ENCODE assay signal across 19 mouse cellular contexts in the genomic region with DNA sequence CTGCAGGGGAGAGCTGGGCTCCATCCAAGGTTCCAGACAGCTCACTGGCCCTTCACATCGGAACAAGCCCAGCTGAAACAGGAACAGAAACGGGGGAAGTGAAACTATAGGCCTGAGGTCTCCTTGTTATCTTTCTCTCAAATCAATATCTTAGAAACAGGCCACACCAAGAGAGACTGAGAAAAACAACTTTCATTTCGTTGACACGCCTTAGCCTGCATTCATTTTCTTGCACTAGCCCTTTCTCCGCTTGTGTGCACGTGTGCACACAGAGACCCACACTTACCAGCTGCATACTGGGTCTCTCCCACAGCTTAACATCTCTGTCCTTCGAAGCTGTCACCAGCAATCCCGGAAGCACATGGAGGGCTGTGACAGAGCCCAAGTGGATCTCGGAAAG. TPM values are rescaled to one million over a fixed set of nuclear protein-coding genes. Genes with fewer than 3 reads are reported as not detected.
DNase-seq lines count a peak whose midpoint lies in the region; ATAC-seq lines count a peak whose summit lies in the region.
"Had no signal": no experiment of that assay in that cellular context is flagged by ENCODE, and none has a peak within 500 bp of the region (broad histone marks: within the 10 kb centered on the region; RNA-seq: fewer than 3 reads in every experiment).

No protein-coding gene starts in this region.

- 0 out of 2 replicates have a peak overlapping the region, but pooled peaks have one; percentile 41 for H3K27ac ChIP-seq in liver, embryonic 15.5 days (replicated peaks)
- no peak overlapping the region for H3K27ac ChIP-seq in liver, embryonic 12.5 days
- H3K27ac ChIP-seq: heart, adult 2 months; hindbrain, postnatal 0 days; kidney, embryonic 15.5 days had no signal

- no peak for ATAC-seq in liver, embryonic 15.5 days (ENCODE audit: insufficient read depth)
- ATAC-seq in liver, embryonic 12.5 days: no peak
- ATAC-seq in common myeloid progenitor, adult 5-6 weeks (replicated peaks; ENCODE audit: low read depth, poor library complexity, severe bottlenecking): peak; percentile 92
- ATAC-seq: hindbrain, postnatal 0 days; lung, postnatal 0 days had no signal

- no peak overlapping the region for H3K4me3 ChIP-seq in liver, embryonic 15.5 days (replicated peaks)
- H3K4me3 ChIP-seq in liver, embryonic 12.5 days: no peak overlapping the region
- H3K4me3 ChIP-seq: heart, adult 2 months; kidney, embryonic 15.5 days had no signal

- no peak overlapping the region for H3K4me2 ChIP-seq in liver, embryonic 15.5 days
- H3K4me2 ChIP-seq in liver, embryonic 12.5 days: no peak overlapping the region
- H3K4me2 ChIP-seq: kidney, embryonic 15.5 days had no signal

- 47% methylated on average over 9 of the region's 9 CpGs for WGBS in liver, embryonic 15.5 days (ENCODE audit: insufficient replicate concordance)
- WGBS in liver, embryonic 12.5 days (ENCODE audit: insufficient replicate concordance): 56% methylated on average over 9 of the region's 9 CpGs

- no peaks in the 10 kb centered on the region for H3K9me3 ChIP-seq in liver, embryonic 15.5 days (replicated peaks)
- H3K9me3 ChIP-seq in liver, embryonic 12.5 days (replicated peaks): no peaks in the 10 kb centered on the region
- H3K9me3 ChIP-seq: kidney, embryonic 15.5 days had no signal

- H3K36me3 ChIP-seq in liver, embryonic 15.5 days (replicated peaks): peaks cover 36% of the 10 kb centered on the region
- peaks cover 45% of the 10 kb centered on the region for H3K36me3 ChIP-seq in liver, embryonic 12.5 days

- DNase-seq in CD4-positive, CD25-positive, alpha-beta regulatory T cell, adult 2 months (ENCODE audit: low read depth, low spot score): peak; percentile 51
- DNase-seq in naive thymus-derived CD4-positive, alpha-beta T cell, adult 2 months (ENCODE audit: low read depth): peak; percentile 59
- DNase-seq in ovary, postnatal 36 days (ENCODE audit: low spot score): no peak
- DNase-seq in kidney, postnatal 4 days: no peak
- DNase-seq in urinary bladder, adult 18-20 months (ENCODE audit: low spot score in 2 of 2): no peak
- DNase-seq: adrenal gland, postnatal 14 days; cerebellum, adult 11-12 months; heart, postnatal 14 days; right cerebral cortex, postnatal 14 days had no signal

- no peak overlapping the region for H3K9ac ChIP-seq in liver, embryonic 15.5 days
- H3K9ac ChIP-seq in liver, embryonic 12.5 days: no peak overlapping the region
- H3K9ac ChIP-seq: kidney, embryonic 15.5 days had no signal

- no peaks in the 10 kb centered on the region for H3K4me1 ChIP-seq in liver, embryonic 15.5 days (replicated peaks)
- H3K4me1 ChIP-seq in liver, embryonic 12.5 days: no peaks in the 10 kb centered on the region
- H3K4me1 ChIP-seq: kidney, embryonic 15.5 days had no signal

- H3K27me3 ChIP-seq in liver, embryonic 15.5 days: no peaks in the 10 kb centered on the region
- no peaks in the 10 kb centered on the region for H3K27me3 ChIP-seq in liver, embryonic 12.5 days (replicated peaks)
- H3K27me3 ChIP-seq: kidney, embryonic 15.5 days had no signal

RNA-seq across cellular contexts. Expression of a gene that starts 16.6 kb away (rescaled TPM):
- polyA plus RNA-seq in liver, embryonic 15.5 days (2015; fragmentation: Nextera tagmentation; extraction: Ambion mirVana): 25.7 and 28.0 TPM in 2 replicates
- polyA plus RNA-seq in liver, embryonic 12.5 days (2016; fragmentation: Nextera tagmentation; extraction: Ambion mirVana): 44.8 and 45.8 TPM in 2 replicates
- 79.1 and 92.3 TPM in 2 replicates for total RNA-seq in common myeloid progenitor, adult 5-6 weeks (2017)

RNA-seq across cellular contexts. Expression of a gene that starts 16.7 kb away (rescaled TPM):
- not detected in 2 replicates for polyA plus RNA-seq in liver, embryonic 15.5 days (2015; fragmentation: Nextera tagmentation; extraction: Ambion mirVana)
- not detected in 2 replicates for polyA plus RNA-seq in liver, embryonic 12.5 days (2016; fragmentation: Nextera tagmentation; extraction: Ambion mirVana)
- not detected in 2 replicates for total RNA-seq in common myeloid progenitor, adult 5-6 weeks (2017)
- total RNA-seq: adrenal gland, postnatal 14 days; heart, adult 2 months; heart, postnatal 14 days; hindbrain, postnatal 0 days; midbrain, postnatal 0 days had no signal
- polyA plus RNA-seq: cortical plate, adult 2 months; heart, adult 2 months; kidney, embryonic 15.5 days; limb, embryonic 11.5 days; lung, postnatal 0 days; midbrain, postnatal 0 days had no signal

RNA-seq across cellular contexts. Expression of a gene that starts 38.9 kb away (rescaled TPM):
- polyA plus RNA-seq in liver, embryonic 15.5 days (2015; fragmentation: Nextera tagmentation; extraction: Ambion mirVana): 16.3 and 17.6 TPM in 2 replicates
- polyA plus RNA-seq in liver, embryonic 12.5 days (2016; fragmentation: Nextera tagmentation; extraction: Ambion mirVana): 27.3 and 27.9 TPM in 2 replicates
- 34.8 and 38.3 TPM in 2 replicates for total RNA-seq in common myeloid progenitor, adult 5-6 weeks (2017)

RNA-seq across cellular contexts. Expression of a gene that starts 46.1 kb away (rescaled TPM):
- polyA plus RNA-seq in liver, embryonic 15.5 days (2015; fragmentation: Nextera tagmentation; extraction: Ambion mirVana): 3.8 and 4.3 TPM in 2 replicates
- polyA plus RNA-seq in liver, embryonic 12.5 days (2016; fragmentation: Nextera tagmentation; extraction: Ambion mirVana): 2.2 and 3.2 TPM in 2 replicates
- 12.7 and 19.3 TPM in 2 replicates for total RNA-seq in common myeloid progenitor, adult 5-6 weeks (2017)

Comparison
In these comparisons a context has a peak if more than half of its experiments do, and no peak if none do; other contexts are left out.
1. DNase-seq: peak in CD4-positive, CD25-positive, alpha-beta regulatory T cell, adult 2 months (single experiment) and naive thymus-derived CD4-positive, alpha-beta T cell, adult 2 months (single experiment); none in ovary, postnatal 36 days (single experiment), kidney, postnatal 4 days (0 of 2) and urinary bladder, adult 18-20 months (0 of 2).